Mouse (Mus musculus) heart, postnatal 0 days (tissue): ENCODE measurements at regions not wholly inside any gene's neighbourhood (a gene's known extent, or its start where the extent isn't known, plus 50 kb on each side); places are given as distances from the start of the nearest gene placed in this dataset.

Experiments
- CTCF ChIP-seq: IDR thresholded peaks from 2 replicates; pipeline ENCODE4 v1.5.1; 2016; ENCODE audit warnings: antibody characterized with exemption, control low read depth, low read depth
- EP300 ChIP-seq: IDR thresholded peaks from 2 replicates; pipeline ENCODE4 v1.6.1; 2016; ENCODE audit warnings: antibody characterized with exemption, low read depth

- TF ChIP-seq CTCF (no peak), EP300 (no peak)
Measured at GRCm38 (mm10) chr4:56643491-56643890, 96.4 kb upstream of the Gm26657 start.
